In the genomic region with DNA sequence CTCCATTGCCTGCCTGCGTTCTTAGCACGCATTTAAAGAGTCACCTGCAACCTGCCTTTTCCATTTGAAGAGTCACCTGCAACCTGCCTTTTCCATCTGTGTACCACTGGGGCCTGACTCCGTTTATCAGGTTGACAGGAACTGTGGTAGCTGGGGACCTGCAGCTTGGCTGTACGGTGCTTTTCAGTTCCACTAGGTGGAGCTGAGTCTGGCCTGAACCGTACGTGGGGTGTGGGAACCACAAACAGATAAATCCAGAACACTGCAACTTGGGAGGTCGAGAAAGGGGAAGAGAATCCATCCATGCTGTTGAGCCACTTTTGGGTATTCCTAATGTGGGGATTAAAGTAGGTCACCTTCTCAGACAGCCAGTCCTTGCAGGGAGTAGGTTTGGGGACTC, we compare ENCODE assay signal across 8 mouse cellular contexts. TPM values are rescaled to one million over a fixed set of nuclear protein-coding genes. Genes with fewer than 3 reads are reported as not detected.
DNase-seq lines count a peak whose midpoint lies in the region; ATAC-seq and TF ChIP-seq lines count a peak whose summit lies in the region.

No protein-coding gene starts in this region.

- in situ Hi-C loops in CH12.LX (cut with MboI; ENCODE audit: low pct_ligation_motif_present, low pct_unique_long_range_greater_than_20kb, low sequenced_read_pairs), result no loop called here

- peaks cover 12% of the 10 kb centered on the region; the same call in 1 of the 2 replicates for H3K36me3 ChIP-seq in hindbrain, postnatal 0 days (ENCODE audit: insufficient read depth, low read length)
- H3K36me3 ChIP-seq in hindbrain, embryonic 12.5 days, result peaks cover 40% of the 10 kb centered on the region
- peaks cover 18 to 80% of the 10 kb centered on the region in 2 experiments for H3K36me3 ChIP-seq in CH12.LX (replicated peaks in 1 of 2; ENCODE audit: control insufficient read depth in 1 of 2, insufficient read depth in 1 of 2, low read length in 1 of 2)
- peaks cover 82% of the 10 kb centered on the region for H3K36me3 ChIP-seq in megakaryocyte, embryonic 14.5 days (replicated peaks; ENCODE audit: low read length)

- peaks cover 29% of the 10 kb centered on the region for H3K79me2 ChIP-seq in CH12.LX (replicated peaks; ENCODE audit: control insufficient read depth, extremely low read depth, insufficient read depth, poor library complexity, severe bottlenecking)

- TF ChIP-seq CTCF in hindbrain, postnatal 0 days (IDR thresholded peaks at IDR 0.05; ENCODE audit: low read depth), result peak; percentile 69
- peak; percentile 13 to 65; a peak in 3 of 4 replicates for TF ChIP-seq CTCF in CH12.LX (conservative IDR thresholded peaks at IDR 0.05 in 1 of 2, IDR thresholded peaks at IDR 0.05 in 1 of 2; ENCODE audit: low read depth in 2 of 2, low read length in 2 of 2)

- no peaks in the 10 kb centered on the region for H3K4me1 ChIP-seq in hindbrain, postnatal 0 days (ENCODE audit: insufficient read depth, low read length)
- no peaks in the 10 kb centered on the region for H3K4me1 ChIP-seq in hindbrain, embryonic 12.5 days
- H3K4me1 ChIP-seq in CH12.LX (ENCODE audit: control insufficient read depth in 1 of 2, insufficient read depth in 2 of 2), result peaks cover 27 to 51% of the 10 kb centered on the region in 2 experiments
- H3K4me1 ChIP-seq in megakaryocyte, embryonic 14.5 days, result peaks cover 78% of the 10 kb centered on the region

- TF ChIP-seq POLR2A in CH12.LX (IDR thresholded peaks at IDR 0.05; ENCODE audit: low read depth, low read length), result no peak

- peak; percentile 16 for TF ChIP-seq RAD21 in CH12.LX (IDR thresholded peaks at IDR 0.05; ENCODE audit: low read depth, low read length)

- no peaks in the 10 kb centered on the region for H3K9me3 ChIP-seq in hindbrain, postnatal 0 days (ENCODE audit: low read length)
- H3K9me3 ChIP-seq in hindbrain, embryonic 12.5 days (replicated peaks), result no peaks in the 10 kb centered on the region
- no peaks in the 10 kb centered on the region for H3K9me3 ChIP-seq in CH12.LX (replicated peaks; ENCODE audit: low read length)
- H3K9me3 ChIP-seq in megakaryocyte, embryonic 14.5 days, result no peaks in the 10 kb centered on the region

- H3K4me3 ChIP-seq in hindbrain, postnatal 0 days (ENCODE audit: low read length), result no peak overlapping the region
- H3K4me3 ChIP-seq in hindbrain, embryonic 12.5 days, result no peak overlapping the region
- no peak overlapping the region for H3K4me3 ChIP-seq in CH12.LX (replicated peaks in 1 of 3; ENCODE audit: low read depth in 2 of 3, low read length in 2 of 3, poor library complexity in 1 of 3)
- H3K4me3 ChIP-seq in megakaryocyte, embryonic 14.5 days (replicated peaks), result peak overlapping the region; percentile 24

- ATAC-seq in hindbrain, postnatal 0 days, result no peak
- no peak for ATAC-seq in hindbrain, embryonic 12.5 days (ENCODE audit: low FRiP score)
- ATAC-seq in granulocyte monocyte progenitor cell, adult 5-6 weeks (replicated peaks; ENCODE audit: poor library complexity, severe bottlenecking), result peak; percentile 69

- dilution Hi-C loops in CH12.LX (cut with MboI; ENCODE audit: extremely low pct_ligation_motif_present, extremely low pct_unique_long_range_greater_than_20kb, low sequenced_read_pairs), result no loop called here

- H3K4me2 ChIP-seq in hindbrain, postnatal 0 days (ENCODE audit: low read depth, low read length), result no peak overlapping the region
- H3K4me2 ChIP-seq in hindbrain, embryonic 12.5 days (replicated peaks), result no peak overlapping the region
- peak overlapping the region; percentile 60 for H3K4me2 ChIP-seq in CH12.LX (ENCODE audit: insufficient read depth, low read depth, poor library complexity, severe bottlenecking)

- peak; percentile 50 for DNase-seq in hindbrain, postnatal 0 days (ENCODE audit: low spot score)
- peak; percentile 53 for DNase-seq in CH12.LX (ENCODE audit: extremely low read depth)
- DNase-seq in cerebellum, adult 9-10 months, result no peak
- no peak for DNase-seq in layer of hippocampus, adult 9-10 months (ENCODE audit: low spot score)
- DNase-seq in frontal cortex, postnatal 25 days (ENCODE audit: low spot score in 2 of 2), result no peak

- no peak for TF ChIP-seq EP300 in CH12.LX (IDR thresholded peaks at IDR 0.05; ENCODE audit: low read length)

- H3K27ac ChIP-seq in hindbrain, postnatal 0 days, result no peak overlapping the region
- no peak overlapping the region for H3K27ac ChIP-seq in hindbrain, embryonic 12.5 days
- peak overlapping the region; percentile 27; the same call in 1 of the 2 replicates for H3K27ac ChIP-seq in CH12.LX (ENCODE audit: insufficient read depth, low read depth)

- no peak overlapping the region for H3K9ac ChIP-seq in hindbrain, postnatal 0 days (replicated peaks; ENCODE audit: low read length)
- H3K9ac ChIP-seq in hindbrain, embryonic 12.5 days, result no peak overlapping the region
- H3K9ac ChIP-seq in CH12.LX (ENCODE audit: insufficient read depth, low read depth), result no peak overlapping the region

- WGBS in hindbrain, postnatal 0 days, result 63% methylated on average over 7 of the region's 7 CpGs
- 68% methylated on average over 7 of the region's 7 CpGs for WGBS in hindbrain, embryonic 12.5 days

- no peaks in the 10 kb centered on the region for H3K27me3 ChIP-seq in hindbrain, postnatal 0 days (ENCODE audit: insufficient read depth, low read length)
- H3K27me3 ChIP-seq in hindbrain, embryonic 12.5 days, result no peaks in the 10 kb centered on the region
- no peaks in the 10 kb centered on the region for H3K27me3 ChIP-seq in CH12.LX (replicated peaks)
- no peaks in the 10 kb centered on the region for H3K27me3 ChIP-seq in megakaryocyte, embryonic 14.5 days (replicated peaks)

TF ChIP-seq in CH12.LX, 34 proteins besides CTCF, POLR2A, EP300 and RAD21:
- TF ChIP-seq SMC3 (IDR thresholded peaks at IDR 0.05; ENCODE audit: low read depth, low read length), result peak; percentile 36; the same call in 1 of the 2 replicates
- TF ChIP-seq NRF1 (IDR thresholded peaks at IDR 0.05; ENCODE audit: low read depth, low read length), result no peak
- TF ChIP-seq GABPA (IDR thresholded peaks at IDR 0.05; ENCODE audit: insufficient replicate concordance, low read depth, low read length), result no peak
- TF ChIP-seq HCFC1 (IDR thresholded peaks at IDR 0.05; ENCODE audit: low read depth, low read length), result no peak
- TF ChIP-seq ZNF384 (IDR thresholded peaks at IDR 0.05; ENCODE audit: low read depth, low read length), result no peak
- no peak for TF ChIP-seq POLR2AphosphoS2 (IDR thresholded peaks at IDR 0.05; ENCODE audit: low read depth, low read length)
- TF ChIP-seq IRF4 (IDR thresholded peaks at IDR 0.05; ENCODE audit: low read depth, low read length), result peak; percentile 8; the same call in 1 of the 2 replicates
- TF ChIP-seq ZC3H11A (IDR thresholded peaks at IDR 0.05; ENCODE audit: low read depth, low read length), result no peak

RNA-seq across cellular contexts. Expression of gene Wbp1l, which starts 8.5 kb away (rescaled TPM):
- 52.3 and 56.9 TPM in 2 replicates for total RNA-seq in hindbrain, postnatal 0 days (2014; rRNA removed)
- 30.3 and 31.6 TPM in 2 replicates for polyA plus RNA-seq in hindbrain, postnatal 0 days (2015; fragmentation: Nextera tagmentation; extraction: Ambion mirVana)
- 54.6 and 56.4 TPM in 2 replicates for polyA plus RNA-seq in hindbrain, embryonic 12.5 days (2016; fragmentation: Nextera tagmentation; extraction: Ambion mirVana)
- total RNA-seq in CH12.LX (2012; rRNA removed) (17.4 and 20.2 TPM in 2 replicates), CH12.LX (2014; rRNA removed) (10.6 and 11.6 TPM in 2 replicates)
- 22.3 and 23.5 TPM in 2 replicates for polyA plus RNA-seq in CH12.LX (2012; ENCODE audit: insufficient read length, low read depth)
- total RNA-seq in granulocyte monocyte progenitor cell, adult 5-6 weeks (2014; fragmentation: Nextera tagmentation), result 19.7 and 25.6 TPM in 2 replicates
- total RNA-seq in granulocyte monocyte progenitor cell, adult 5-6 weeks (2017), result 20.2 and 23.5 TPM in 2 replicates
- 43.5 and 51.0 TPM in 2 replicates for polyA plus RNA-seq in megakaryocyte, embryonic 14.5 days (2012; ENCODE audit: insufficient read depth, low replicate concordance)

RNA-seq across cellular contexts. Expression of gene Sfxn2, which starts 34.3 kb away (rescaled TPM):
- 8.1 and 10.2 TPM in 2 replicates for total RNA-seq in hindbrain, postnatal 0 days (2014; rRNA removed)
- 12.0 and 13.0 TPM in 2 replicates for polyA plus RNA-seq in hindbrain, postnatal 0 days (2015; fragmentation: Nextera tagmentation; extraction: Ambion mirVana)
- 14.6 and 15.0 TPM in 2 replicates for polyA plus RNA-seq in hindbrain, embryonic 12.5 days (2016; fragmentation: Nextera tagmentation; extraction: Ambion mirVana)
- 8.5 and 9.4 TPM in 2 replicates for total RNA-seq in CH12.LX (2012; rRNA removed)
- 5.9 and 6.8 TPM in 2 replicates for total RNA-seq in CH12.LX (2014; rRNA removed)
- polyA plus RNA-seq in CH12.LX (2012; ENCODE audit: insufficient read length, low read depth), result 11.1 and 11.8 TPM in 2 replicates
- 11.8 and 16.3 TPM in 2 replicates for total RNA-seq in granulocyte monocyte progenitor cell, adult 5-6 weeks (2014; fragmentation: Nextera tagmentation)
- 8.7 and 10.9 TPM in 2 replicates for total RNA-seq in granulocyte monocyte progenitor cell, adult 5-6 weeks (2017)
- polyA plus RNA-seq in megakaryocyte, embryonic 14.5 days (2012; ENCODE audit: insufficient read depth, low replicate concordance), result 0.38 TPM in 1 of 2 replicates, not detected in the other

RNA-seq across cellular contexts. Expression of gene Arl3, which starts 34.4 kb away (rescaled TPM):
- total RNA-seq in hindbrain, postnatal 0 days (2014; rRNA removed), result 66.2 and 71.1 TPM in 2 replicates
- polyA plus RNA-seq in hindbrain, postnatal 0 days (2015; fragmentation: Nextera tagmentation; extraction: Ambion mirVana), result 220 and 224 TPM in 2 replicates
- 190 and 196 TPM in 2 replicates for polyA plus RNA-seq in hindbrain, embryonic 12.5 days (2016; fragmentation: Nextera tagmentation; extraction: Ambion mirVana)
- 38.4 and 46.5 TPM in 2 replicates for total RNA-seq in CH12.LX (2012; rRNA removed)
- total RNA-seq in CH12.LX (2014; rRNA removed), result 23.7 and 24.1 TPM in 2 replicates
- 40.4 and 45.3 TPM in 2 replicates for polyA plus RNA-seq in CH12.LX (2012; ENCODE audit: insufficient read length, low read depth)
- 9.9 and 23.4 TPM in 2 replicates for total RNA-seq in granulocyte monocyte progenitor cell, adult 5-6 weeks (2014; fragmentation: Nextera tagmentation)
- total RNA-seq in granulocyte monocyte progenitor cell, adult 5-6 weeks (2017), result 13.9 and 14.3 TPM in 2 replicates
- polyA plus RNA-seq in megakaryocyte, embryonic 14.5 days (2012; ENCODE audit: insufficient read depth, low replicate concordance), result 5.8 and 22.9 TPM in 2 replicates

Comparison
In these comparisons a context has a peak if more than half of its experiments do, and no peak if none do; other contexts are left out.
1. DNase-seq: peak in hindbrain, postnatal 0 days (single experiment) and CH12.LX (single experiment); none in cerebellum, adult 9-10 months (single experiment), layer of hippocampus, adult 9-10 months (single experiment) and frontal cortex, postnatal 25 days (0 of 2).